Mouse (Mus musculus): ENCODE data around the gene Ccpg1os. TPM values are rescaled to one million over a fixed set of nuclear protein-coding genes. Genes with fewer than 3 reads are reported as not detected.

The Ccpg1os gene
- polyA plus RNA-seq, 1 experiment from 2014 or later = 12.7 TPM

GRCm38 (mm10) chr9:73014724-73015123 lies 29.5 kb upstream of the Ccpg1os start:
- Histone ChIP-seq H3K27ac (replicated peaks; ENCODE audit: low read depth, low read length) (no peak overlapping the region), H3K4me2 (ENCODE audit: low read depth, low read length) (no peak overlapping the region), H3K4me3 (ENCODE audit: low read depth, low read length) (no peak overlapping the region), H3K9me3 (replicated peaks; ENCODE audit: control insufficient read depth, low read length) (no peaks in the 10 kb centered on the region), H3K27me3 (ENCODE audit: control insufficient read depth, insufficient read depth, low read length) (no peaks in the 10 kb centered on the region), H3K9ac (replicated peaks; ENCODE audit: low read length) (no peak overlapping the region), H3K36me3 (replicated peaks; ENCODE audit: control insufficient read depth, insufficient read depth, low read depth, low read length) (no peaks in the 10 kb centered on the region; the same call in 1 of the 2 replicates), H3K4me1 (ENCODE audit: control insufficient read depth, insufficient read depth, low read length) (no peaks in the 10 kb centered on the region)
- WGBS = 89% methylated on average over 13 of the region's 13 CpGs
- no peak for ATAC-seq (replicated peaks; ENCODE audit: insufficient number of reproducible peaks, low FRiP score, low TSS enrichment, low read depth)
- DNase-seq (ENCODE audit: low spot score) = no peak

- no peaks in the 10 kb centered on the region for H3K27me3 ChIP-seq (ENCODE audit: control insufficient read depth, insufficient read depth, low read length)
- DNase-seq (ENCODE audit: low spot score) = no peak
- no peak overlapping the region for H3K27ac ChIP-seq (replicated peaks; ENCODE audit: low read depth, low read length)
- H3K4me2 ChIP-seq (ENCODE audit: low read depth, low read length) = no peak overlapping the region
- H3K9ac ChIP-seq (replicated peaks; ENCODE audit: low read length) = no peak overlapping the region
- H3K36me3 ChIP-seq (replicated peaks; ENCODE audit: control insufficient read depth, insufficient read depth, low read depth, low read length) = no peaks in the 10 kb centered on the region; the same call in 1 of the 2 replicates
- H3K4me1 ChIP-seq (ENCODE audit: control insufficient read depth, insufficient read depth, low read length) = no peaks in the 10 kb centered on the region
- H3K4me3 ChIP-seq (ENCODE audit: low read depth, low read length) = no peak overlapping the region
- H3K9me3 ChIP-seq (replicated peaks; ENCODE audit: control insufficient read depth, low read length) = no peaks in the 10 kb centered on the region
- WGBS = 93% methylated on average over 4 of the region's 4 CpGs
- ATAC-seq (replicated peaks; ENCODE audit: insufficient number of reproducible peaks, low FRiP score, low TSS enrichment, low read depth) = no peak
These were observed 27.4 kb upstream of the Ccpg1os start for GRCm38 (mm10) chr9:73012629-73013028.

GRCm38 (mm10) chr9:73008384-73008783 lies 23.2 kb upstream of the Ccpg1os start:
- Histone ChIP-seq H3K27me3 (ENCODE audit: control insufficient read depth, insufficient read depth, low read length) (no peaks in the 10 kb centered on the region), H3K4me1 (ENCODE audit: control insufficient read depth, insufficient read depth, low read length) (no peaks in the 10 kb centered on the region), H3K9ac (replicated peaks; ENCODE audit: low read length) (no peak overlapping the region), H3K27ac (replicated peaks; ENCODE audit: low read depth, low read length) (no peak overlapping the region), H3K4me3 (ENCODE audit: low read depth, low read length) (no peak overlapping the region), H3K9me3 (replicated peaks; ENCODE audit: control insufficient read depth, low read length) (no peaks in the 10 kb centered on the region), H3K36me3 (replicated peaks; ENCODE audit: control insufficient read depth, insufficient read depth, low read depth, low read length) (no peaks in the 10 kb centered on the region), H3K4me2 (ENCODE audit: low read depth, low read length) (no peak overlapping the region)
- ATAC-seq (replicated peaks; ENCODE audit: insufficient number of reproducible peaks, low FRiP score, low TSS enrichment, low read depth) (no peak), DNase-seq (ENCODE audit: low spot score) (no peak)
- WGBS = 69% methylated on average over 3 of the region's 3 CpGs

- no peak overlapping the region for H3K27ac ChIP-seq (replicated peaks; ENCODE audit: low read depth, low read length)
- 93% methylated on average over 3 of the region's 3 CpGs for WGBS
- no peak for DNase-seq (ENCODE audit: low spot score)
- H3K4me2 ChIP-seq (ENCODE audit: low read depth, low read length) = no peak overlapping the region
- H3K36me3 ChIP-seq (replicated peaks; ENCODE audit: control insufficient read depth, insufficient read depth, low read depth, low read length) = no peaks in the 10 kb centered on the region
- no peaks in the 10 kb centered on the region for H3K4me1 ChIP-seq (ENCODE audit: control insufficient read depth, insufficient read depth, low read length)
- ATAC-seq (replicated peaks; ENCODE audit: insufficient number of reproducible peaks, low FRiP score, low TSS enrichment, low read depth) = no peak
- H3K9ac ChIP-seq (replicated peaks; ENCODE audit: low read length) = no peak overlapping the region
- no peaks in the 10 kb centered on the region for H3K27me3 ChIP-seq (ENCODE audit: control insufficient read depth, insufficient read depth, low read length)
- H3K4me3 ChIP-seq (ENCODE audit: low read depth, low read length) = no peak overlapping the region
- H3K9me3 ChIP-seq (replicated peaks; ENCODE audit: control insufficient read depth, low read length) = no peaks in the 10 kb centered on the region
These were observed 21.0 kb upstream of the Ccpg1os start for GRCm38 (mm10) chr9:73006175-73006574.

GRCm38 (mm10) chr9:73005106-73005505 lies 19.9 kb upstream of the Ccpg1os start:
- Histone ChIP-seq H3K36me3 (replicated peaks; ENCODE audit: control insufficient read depth, insufficient read depth, low read depth, low read length) (no peaks in the 10 kb centered on the region), H3K9me3 (replicated peaks; ENCODE audit: control insufficient read depth, low read length) (no peaks in the 10 kb centered on the region), H3K4me1 (ENCODE audit: control insufficient read depth, insufficient read depth, low read length) (no peaks in the 10 kb centered on the region), H3K9ac (replicated peaks; ENCODE audit: low read length) (no peak overlapping the region), H3K27me3 (ENCODE audit: control insufficient read depth, insufficient read depth, low read length) (no peaks in the 10 kb centered on the region), H3K4me3 (ENCODE audit: low read depth, low read length) (no peak overlapping the region), H3K4me2 (ENCODE audit: low read depth, low read length) (no peak overlapping the region), H3K27ac (replicated peaks; ENCODE audit: low read depth, low read length) (no peak overlapping the region)
- ATAC-seq (replicated peaks; ENCODE audit: insufficient number of reproducible peaks, low FRiP score, low TSS enrichment, low read depth) = no peak
- 84% methylated on average over 6 of the region's 6 CpGs for WGBS
- no peak for DNase-seq (ENCODE audit: low spot score)

- 85% methylated on average over 8 of the region's 8 CpGs for WGBS
- no peak for ATAC-seq (replicated peaks; ENCODE audit: insufficient number of reproducible peaks, low FRiP score, low TSS enrichment, low read depth)
These were observed 18.9 kb upstream of the Ccpg1os start for GRCm38 (mm10) chr9:73004076-73004475.

GRCm38 (mm10) chr9:73002177-73002576 lies 17.0 kb upstream of the Ccpg1os start:
- no peak overlapping the region for H3K4me2 ChIP-seq (ENCODE audit: low read depth, low read length)
- ATAC-seq (replicated peaks; ENCODE audit: insufficient number of reproducible peaks, low FRiP score, low TSS enrichment, low read depth) = no peak

More at GRCm38 (mm10) chr9:73004076-73004475, 18.9 kb upstream of the Ccpg1os start:
- Histone ChIP-seq H3K4me1 (ENCODE audit: control insufficient read depth, insufficient read depth, low read length) (no peaks in the 10 kb centered on the region), H3K9ac (replicated peaks; ENCODE audit: low read length) (no peak overlapping the region), H3K9me3 (replicated peaks; ENCODE audit: control insufficient read depth, low read length) (no peaks in the 10 kb centered on the region), H3K27ac (replicated peaks; ENCODE audit: low read depth, low read length) (no peak overlapping the region), H3K4me2 (ENCODE audit: low read depth, low read length) (no peak overlapping the region), H3K36me3 (replicated peaks; ENCODE audit: control insufficient read depth, insufficient read depth, low read depth, low read length) (no peaks in the 10 kb centered on the region), H3K4me3 (ENCODE audit: low read depth, low read length) (no peak overlapping the region), H3K27me3 (ENCODE audit: control insufficient read depth, insufficient read depth, low read length) (no peaks in the 10 kb centered on the region)
- DNase-seq (ENCODE audit: low spot score) = no peak

GRCm38 (mm10) chr9:73001314-73002011 lies 16.3 kb upstream of the Ccpg1os start:
- Histone ChIP-seq H3K36me3 (replicated peaks; ENCODE audit: control insufficient read depth, insufficient read depth, low read depth, low read length) (no peaks in the 10 kb centered on the region), H3K27me3 (ENCODE audit: control insufficient read depth, insufficient read depth, low read length) (no peaks in the 10 kb centered on the region), H3K4me2 (ENCODE audit: low read depth, low read length) (no peak overlapping the region), H3K9me3 (replicated peaks; ENCODE audit: control insufficient read depth, low read length) (no peaks in the 10 kb centered on the region), H3K27ac (replicated peaks; ENCODE audit: low read depth, low read length) (no peak overlapping the region), H3K4me3 (ENCODE audit: low read depth, low read length) (no peak overlapping the region), H3K4me1 (ENCODE audit: control insufficient read depth, insufficient read depth, low read length) (no peaks in the 10 kb centered on the region), H3K9ac (replicated peaks; ENCODE audit: low read length) (no peak overlapping the region)
- DNase-seq (ENCODE audit: low spot score) (no peak), ATAC-seq (replicated peaks; ENCODE audit: insufficient number of reproducible peaks, low FRiP score, low TSS enrichment, low read depth) (no peak)
- 89% methylated on average over 13 of the region's 13 CpGs for WGBS

More at GRCm38 (mm10) chr9:73002177-73002576, 17.0 kb upstream of the Ccpg1os start:
- Histone ChIP-seq H3K9ac (replicated peaks; ENCODE audit: low read length) (no peak overlapping the region), H3K36me3 (replicated peaks; ENCODE audit: control insufficient read depth, insufficient read depth, low read depth, low read length) (no peaks in the 10 kb centered on the region), H3K27me3 (ENCODE audit: control insufficient read depth, insufficient read depth, low read length) (no peaks in the 10 kb centered on the region), H3K4me1 (ENCODE audit: control insufficient read depth, insufficient read depth, low read length) (no peaks in the 10 kb centered on the region), H3K9me3 (replicated peaks; ENCODE audit: control insufficient read depth, low read length) (no peaks in the 10 kb centered on the region), H3K27ac (replicated peaks; ENCODE audit: low read depth, low read length) (no peak overlapping the region), H3K4me3 (ENCODE audit: low read depth, low read length) (no peak overlapping the region)
- 78% methylated on average over 3 of the region's 3 CpGs for WGBS
- no peak for DNase-seq (ENCODE audit: low spot score)
